Mouse (Mus musculus) bone marrow macrophage, adult 2 months (primary cell): ENCODE measurements around the gene Atp5e. TPM values are rescaled to one million over a fixed set of nuclear protein-coding genes. Genes with fewer than 3 reads are reported as not detected.

Source experiments
- H3K27ac ChIP-seq: 2 replicates; pipeline ENCODE4 v1.5.1; 2012; ENCODE audit warnings: low read depth, low read length; ENCODE audit not compliant: insufficient read depth
- H3K4me1 ChIP-seq: 2 replicates; pipeline ENCODE4 v1.6.1; 2012; ENCODE audit warnings: low read length; ENCODE audit not compliant: control insufficient read depth, insufficient read depth
- H3K4me3 ChIP-seq: 2 replicates; pipeline ENCODE4 v1.5.1; 2012; ENCODE audit warnings: mild to moderate bottlenecking, low read length, moderate library complexity; ENCODE audit not compliant: insufficient read depth
- CTCF ChIP-seq: IDR thresholded peaks from 2 replicates; pipeline ENCODE4 v1.5.1; 2012; ENCODE audit warnings: low read depth, mild to moderate bottlenecking, low read length, moderate library complexity
- POLR2A ChIP-seq: IDR thresholded peaks from 2 replicates; pipeline ENCODE4 v1.6.1; 2012; ENCODE audit warnings: mild to moderate bottlenecking, low read depth, low read length, borderline replicate concordance
- polyA plus RNA-seq: library from polyadenylated mRNA; stranded (reverse); fragments of >200 nt; gene quantifications from 2 replicates; pipeline ENCODE4 v1.2.4, GENCODE M21; 2012; ENCODE audit not compliant: missing spikeins, insufficient read depth, insufficient read length

Gene Atp5e
- polyA plus RNA-seq, 1 experiment: 460 TPM

DNA sequence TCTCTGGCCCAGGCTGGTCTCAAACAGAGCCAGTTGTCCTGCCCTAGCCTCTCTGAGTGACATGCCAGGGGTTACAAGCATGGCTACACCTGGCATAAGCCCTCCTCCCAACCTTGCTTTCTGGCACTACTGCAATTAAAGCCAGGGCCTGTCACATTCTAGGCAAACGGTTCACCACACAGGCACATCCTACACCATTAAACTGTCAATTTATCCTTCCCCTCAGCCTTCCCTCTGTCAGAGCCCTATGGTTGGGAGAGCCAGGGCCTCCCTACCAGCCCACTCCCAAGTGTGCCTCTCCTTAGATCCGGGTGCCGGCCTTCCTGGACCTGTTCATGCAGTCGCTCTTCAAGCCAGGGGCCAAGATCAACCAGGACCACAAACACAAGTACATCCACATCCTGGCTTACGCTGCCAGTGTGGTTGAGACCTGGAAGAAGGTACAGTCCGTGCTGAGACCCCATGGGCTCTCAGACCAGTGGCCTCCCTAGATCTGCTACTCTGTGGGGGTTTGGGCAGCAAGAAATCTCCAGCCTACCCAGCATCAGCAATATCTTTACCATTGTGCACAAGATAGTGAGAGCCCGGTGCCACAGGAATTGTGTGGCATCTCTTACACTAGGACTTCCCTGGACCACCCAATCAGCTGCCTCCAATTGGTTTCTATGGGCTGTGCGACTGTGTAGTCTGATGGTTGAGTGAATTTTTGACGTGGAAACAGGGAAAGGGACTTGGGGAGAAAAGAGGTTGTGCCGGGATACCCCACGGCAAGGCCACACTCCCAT, 39.4 kb downstream of the Atp5e start:
- TF ChIP-seq POLR2A: no peak
- no peak for TF ChIP-seq CTCF
- no peak overlapping the region for H3K27ac ChIP-seq
- H3K4me1 ChIP-seq: no peaks in the 10 kb centered on the region
- no peak overlapping the region for H3K4me3 ChIP-seq

DNA sequence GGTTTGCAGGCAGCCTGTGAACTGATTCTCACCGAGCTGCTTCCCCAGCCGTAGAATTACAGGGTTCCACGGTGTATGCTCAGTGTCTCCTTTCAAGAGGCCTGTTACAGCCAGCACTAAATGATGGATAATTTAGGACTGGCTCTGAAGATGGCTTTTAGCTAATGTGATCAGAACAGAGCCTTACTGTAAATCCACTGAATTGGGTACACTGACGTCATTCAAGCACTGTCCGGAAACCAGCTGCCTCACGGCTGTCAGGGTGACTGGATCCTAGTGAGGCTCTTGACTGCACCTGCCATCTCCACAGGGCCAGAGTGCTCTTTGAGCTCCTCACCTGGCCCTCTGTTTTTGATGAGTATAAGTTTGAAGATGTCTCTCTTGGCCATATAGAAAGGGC, 42.8 kb downstream of the Atp5e start:
- peaks cover 6% of the 10 kb centered on the region for H3K4me1 ChIP-seq
- no peak overlapping the region for H3K4me3 ChIP-seq
- TF ChIP-seq POLR2A (no peak), CTCF (no peak)
- H3K27ac ChIP-seq: no peak overlapping the region

- H3K4me1 ChIP-seq: peaks cover 6% of the 10 kb centered on the region
- peak within 1 kb of the TSS; percentile 87 for H3K4me3 ChIP-seq
- TF ChIP-seq POLR2A: no peak
- TF ChIP-seq CTCF: no peak
- H3K27ac ChIP-seq: no peak within 1 kb of the TSS
Measured at GRCm38 (mm10) chr2:174415731-174416310, 48.1 kb downstream of the Atp5e start, which contains the start of gene Nelfcd. Gene Nelfcd, plus strand, starts transcription at chr2:174415804.

DNA sequence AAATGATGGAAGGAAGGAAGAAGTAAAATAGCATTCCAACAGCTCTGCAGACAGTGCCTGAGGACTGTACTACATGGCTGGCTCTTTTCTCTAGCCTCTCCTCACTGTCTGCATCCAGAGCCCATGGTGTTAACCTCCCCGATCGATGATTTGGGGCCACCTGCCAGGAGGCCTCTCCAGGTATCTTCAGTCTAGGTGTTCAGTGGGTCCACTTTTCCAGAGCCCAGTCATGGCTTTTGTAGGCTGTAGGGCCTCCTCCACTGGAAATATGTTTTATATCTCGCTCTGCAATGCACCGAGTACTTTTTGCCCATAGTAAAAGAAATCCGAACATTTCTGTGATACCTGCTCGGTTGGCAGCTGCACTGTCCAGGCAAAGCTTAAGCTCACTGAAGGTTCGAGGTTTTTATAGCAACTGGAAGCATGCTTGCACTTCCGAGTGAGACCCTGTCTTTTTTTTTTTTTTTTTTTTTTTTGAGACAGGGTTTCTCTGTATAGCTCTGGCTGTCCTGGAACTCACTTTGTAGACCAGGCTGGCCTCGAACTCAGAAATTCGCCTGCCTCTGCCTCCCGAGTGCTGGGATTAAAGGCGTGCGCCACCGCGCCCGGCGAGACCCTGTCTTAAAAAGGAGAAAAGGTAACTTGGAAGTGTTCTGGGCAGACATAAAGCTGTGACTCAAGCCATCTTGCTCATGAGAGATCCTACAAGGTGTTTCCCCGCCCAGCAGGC, 48.7 kb downstream of the Atp5e start:
- Histone ChIP-seq H3K4me1 (peaks cover 6% of the 10 kb centered on the region), H3K4me3 (no peak overlapping the region), H3K27ac (no peak overlapping the region)
- TF ChIP-seq POLR2A (no peak), CTCF (no peak)

DNA sequence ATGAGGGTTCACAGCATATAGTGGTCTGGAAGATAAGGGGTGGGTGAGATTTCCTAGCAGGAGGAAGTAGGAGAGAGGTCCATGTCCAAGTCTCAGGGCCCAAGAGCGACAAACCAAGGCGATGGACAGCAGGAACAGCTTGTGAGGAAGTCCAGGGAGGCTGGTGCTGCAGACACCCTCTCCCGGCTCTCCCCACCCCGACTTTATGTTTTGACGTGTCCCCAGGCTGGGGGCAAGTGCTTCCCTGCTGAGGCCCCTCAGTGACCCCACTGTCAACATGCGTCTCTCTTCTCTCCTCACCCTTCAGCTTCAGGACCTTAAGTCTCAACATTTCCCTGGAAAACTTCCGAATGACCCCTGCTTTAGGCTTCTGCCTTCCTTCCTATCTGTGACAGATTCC, 50.8 kb downstream of the Atp5e start:
- H3K4me1 ChIP-seq: peaks cover 6% of the 10 kb centered on the region
- TF ChIP-seq CTCF (no peak), POLR2A (no peak)

More for the DNA sequence above, 50.8 kb downstream of the Atp5e start:
- Histone ChIP-seq H3K4me3 (no peak overlapping the region), H3K27ac (no peak overlapping the region)

Other genes with a start within 250 kb of the Atp5e start
- gene Gnas, start 179.8 kb downstream of the Atp5e start, polyA plus RNA-seq: 780 and 818 TPM in 2 replicates
- 3.6 and 4.1 TPM in 2 replicates for gene Gm20721, start 117.4 kb downstream of the Atp5e start, polyA plus RNA-seq
- 25.6 and 32.0 TPM in 2 replicates for gene Nelfcd, start 48.3 kb downstream of the Atp5e start, polyA plus RNA-seq
- 896 and 916 TPM in 2 replicates for gene Ctsz, start 25.1 kb downstream of the Atp5e start, polyA plus RNA-seq
- gene Tubb1, start 13.4 kb downstream of the Atp5e start, polyA plus RNA-seq: not detected in 2 replicates
- gene Prelid3b, start 9.0 kb upstream of the Atp5e start, polyA plus RNA-seq: 38.5 and 45.1 TPM in 2 replicates
- gene Zfp831, start 179.4 kb upstream of the Atp5e start, polyA plus RNA-seq: not detected in 2 replicates